In the genomic region with DNA sequence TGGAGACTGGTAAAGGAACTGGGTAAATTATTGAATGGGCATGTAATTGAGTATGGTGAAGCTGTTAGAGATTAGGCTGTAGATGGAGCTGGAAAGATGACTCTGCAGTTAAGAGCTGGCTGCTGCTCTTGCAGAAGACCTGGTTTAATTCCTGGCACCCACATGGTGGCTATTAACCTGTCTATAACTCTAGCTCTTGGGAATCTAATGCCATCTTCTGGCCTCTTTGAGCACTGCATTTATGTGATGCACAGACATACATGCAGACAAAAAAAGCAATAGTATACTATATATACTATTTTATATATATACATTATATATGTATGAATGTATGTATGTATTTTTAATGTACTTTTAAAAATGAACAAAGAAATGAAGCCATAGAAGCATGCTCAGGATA, we compare ENCODE assay signal across 18 mouse cellular contexts.
A peak's percentile ranks its signal among the peaks of the same experiment; 100 is the strongest.
DNase-seq lines count a peak whose midpoint lies in the region; ATAC-seq and TF ChIP-seq lines count a peak whose summit lies in the region.
"Had no signal": no experiment of that assay in that cellular context is flagged by ENCODE, and none has a peak within 500 bp of the region (broad histone marks: within the 10 kb centered on the region; RNA-seq: fewer than 3 reads in every experiment).

No protein-coding gene starts in this region.

- H3K27ac ChIP-seq in gastrocnemius, adult 2 months = no peak overlapping the region
- no peak overlapping the region for H3K27ac ChIP-seq in thymus, adult 2 months (ENCODE audit: control insufficient read depth, insufficient read depth, low read length)
- H3K27ac ChIP-seq: hindbrain, postnatal 0 days; limb, embryonic 15.5 days; macrophage; midbrain, embryonic 12.5 days; neural tube, embryonic 13.5 days had no signal

- H3K27me3 ChIP-seq in thymus, adult 2 months (ENCODE audit: control insufficient read depth, insufficient read depth, low read length) = no peaks in the 10 kb centered on the region
- H3K27me3 ChIP-seq: limb, embryonic 15.5 days had no signal

- peak; percentile 17; the same call in 1 of the 2 replicates for TF ChIP-seq CTCF in gastrocnemius, adult 2 months (IDR thresholded peaks at IDR 0.05)
- TF ChIP-seq CTCF in thymus, adult 2 months (IDR thresholded peaks at IDR 0.05; ENCODE audit: borderline replicate concordance, control insufficient read depth, extremely low read depth, insufficient read depth, low read length, poor library complexity) = no peak

- no peaks in the 10 kb centered on the region for H3K36me3 ChIP-seq in thymus, adult 2 months (ENCODE audit: control insufficient read depth, insufficient read depth, low read length)
- H3K36me3 ChIP-seq: midbrain, embryonic 12.5 days; neural tube, embryonic 13.5 days had no signal

- intact Hi-C loops in gastrocnemius, adult 2 months (cut with DNase I) = no loop called here

- ATAC-seq in monocyte, adult 5-6 weeks (replicated peaks; ENCODE audit: insufficient number of reproducible peaks, low FRiP score, low TSS enrichment, poor library complexity, severe bottlenecking) = no peak
- ATAC-seq: hindbrain, postnatal 0 days had no signal

- no peak for TF ChIP-seq POLR2A in thymus, adult 2 months (IDR thresholded peaks at IDR 0.05; ENCODE audit: control insufficient read depth, extremely low read depth, insufficient read depth, low read length, poor library complexity)

- DNase-seq in gastrocnemius, adult 2 months = no peak
- DNase-seq in gastrocnemius, adult 18-20 months (ENCODE audit: low spot score) = no peak
- DNase-seq in thymus, adult 2 months = peak; percentile 1
- DNase-seq in thymus, postnatal 0 days (ENCODE audit: low spot score) = no peak
- DNase-seq in ZHBTc4 (ENCODE audit: low read depth, low spot score) = peak; percentile 8
- no peak for DNase-seq in urinary bladder, postnatal 10 days (ENCODE audit: low spot score)
- DNase-seq: cerebellum, adult 18-20 months; gastrocnemius, postnatal 10 days; heart, adult 11 months; kidney, adult 18-20 months; kidney, postnatal 10 days; lung, adult 18-20 months had no signal

- H3K4me1 ChIP-seq in thymus, adult 2 months (replicated peaks; ENCODE audit: control insufficient read depth, insufficient read depth, low read length) = no peaks in the 10 kb centered on the region
- H3K4me1 ChIP-seq: limb, embryonic 15.5 days; midbrain, embryonic 12.5 days; neural tube, embryonic 13.5 days had no signal

- no peak overlapping the region for H3K4me3 ChIP-seq in gastrocnemius, adult 2 months
- H3K4me3 ChIP-seq in thymus, adult 2 months (ENCODE audit: control insufficient read depth, insufficient read depth, low read length) = no peak overlapping the region
- H3K4me3 ChIP-seq: limb, embryonic 15.5 days; midbrain, embryonic 12.5 days; neural tube, embryonic 13.5 days had no signal

Comparison
In these comparisons a context has a peak if more than half of its experiments do, and no peak if none do; other contexts are left out.
1. DNase-seq: peak in thymus, adult 2 months (single experiment) and ZHBTc4 (single experiment); none in gastrocnemius, adult 2 months (single experiment), gastrocnemius, adult 18-20 months (single experiment), thymus, postnatal 0 days (single experiment) and urinary bladder, postnatal 10 days (single experiment).